Mouse (Mus musculus) splenic B cell, adult 2 months (primary cell): ENCODE measurements at regions not wholly inside any gene's neighbourhood (a gene's known extent, or its start where the extent isn't known, plus 50 kb on each side); places are given as distances from the start of the nearest gene placed in this dataset.
"Not testable (repeated sequence)": the region's sequence is repeated elsewhere in the genome, so short reads cannot be mapped to it uniquely, and the experiment has no call there.

Source experiments
- DNase-seq: peaks from one replicate; pipeline ENCODE4 v3.0.0-alpha.2; 2011; ENCODE audit warnings: low read depth, low spot score
- H3K27me3 ChIP-seq: 2 replicates; pipeline ENCODE4 v1.6.1; 2012; ENCODE audit warnings: mild to moderate bottlenecking, low read length, moderate library complexity, mixed read lengths; ENCODE audit not compliant: control insufficient read depth, poor library complexity, insufficient read depth, severe bottlenecking
- H3K36me3 ChIP-seq: 2 replicates; pipeline ENCODE4 v1.6.1; 2012; ENCODE audit warnings: mild to moderate bottlenecking, low read length, moderate library complexity, mixed read lengths; ENCODE audit not compliant: control insufficient read depth, poor library complexity, insufficient read depth, severe bottlenecking

- no peak for DNase-seq
- Histone ChIP-seq H3K36me3 (no peaks in the 10 kb centered on the region), H3K27me3 (no peaks in the 10 kb centered on the region)
These were observed 436.9 kb upstream of the Ghitm start for GRCm38 (mm10) chr14:37571971-37572370.

- H3K36me3 ChIP-seq, result no peaks in the 10 kb centered on the region
- DNase-seq, result no peak
- H3K27me3 ChIP-seq, result no peaks in the 10 kb centered on the region
These were observed 423.2 kb upstream of the Ghitm start for GRCm38 (mm10) chr14:37558258-37558657.

GRCm38 (mm10) chr14:37523616-37524015 lies 388.5 kb upstream of the Ghitm start:
- H3K27me3 ChIP-seq, result no peaks in the 10 kb centered on the region
- no peaks in the 10 kb centered on the region for H3K36me3 ChIP-seq
- no peak for DNase-seq

- DNase-seq, H3K36me3 ChIP-seq, H3K27me3 ChIP-seq: not testable (repeated sequence)
These were observed 385.6 kb upstream of the Ghitm start for GRCm38 (mm10) chr14:37520631-37521030.

GRCm38 (mm10) chr14:37505314-37505713 lies 370.2 kb upstream of the Ghitm start:
- DNase-seq, result no peak
- no peaks in the 10 kb centered on the region for H3K27me3 ChIP-seq
- H3K36me3 ChIP-seq, result no peaks in the 10 kb centered on the region

GRCm38 (mm10) chr14:37490711-37491110 lies 355.6 kb upstream of the Ghitm start:
- no peak for DNase-seq
- no peaks in the 10 kb centered on the region for H3K36me3 ChIP-seq
- H3K27me3 ChIP-seq, result no peaks in the 10 kb centered on the region

GRCm38 (mm10) chr14:37485292-37485691 lies 350.2 kb upstream of the Ghitm start:
- H3K27me3 ChIP-seq, result no peaks in the 10 kb centered on the region
- no peak for DNase-seq

GRCm38 (mm10) chr14:37477599-37477998 lies 342.5 kb upstream of the Ghitm start:
- DNase-seq, result no peak
- Histone ChIP-seq H3K27me3 (no peaks in the 10 kb centered on the region), H3K36me3 (no peaks in the 10 kb centered on the region)

More at GRCm38 (mm10) chr14:37485292-37485691, 350.2 kb upstream of the Ghitm start:
- no peaks in the 10 kb centered on the region for H3K36me3 ChIP-seq

GRCm38 (mm10) chr14:37468711-37469110 lies 333.6 kb upstream of the Ghitm start:
- Histone ChIP-seq H3K36me3 (no peaks in the 10 kb centered on the region), H3K27me3 (no peaks in the 10 kb centered on the region)
- no peak for DNase-seq

- Histone ChIP-seq H3K27me3 (no peaks in the 10 kb centered on the region), H3K36me3 (no peaks in the 10 kb centered on the region)
- DNase-seq, result no peak
These were observed 305.8 kb upstream of the Ghitm start for GRCm38 (mm10) chr14:37440874-37441273.

- H3K36me3 ChIP-seq, result no peaks in the 10 kb centered on the region
- no peak for DNase-seq
These were observed 295.6 kb upstream of the Ghitm start for GRCm38 (mm10) chr14:37430656-37431055.

GRCm38 (mm10) chr14:37425506-37425905 lies 290.4 kb upstream of the Ghitm start:
- Histone ChIP-seq H3K36me3 (no peaks in the 10 kb centered on the region), H3K27me3 (no peaks in the 10 kb centered on the region)
- DNase-seq, result no peak

More at GRCm38 (mm10) chr14:37430656-37431055, 295.6 kb upstream of the Ghitm start:
- H3K27me3 ChIP-seq, result no peaks in the 10 kb centered on the region

- Histone ChIP-seq H3K27me3 (no peaks in the 10 kb centered on the region), H3K36me3 (no peaks in the 10 kb centered on the region)
- no peak for DNase-seq
These were observed 286.5 kb upstream of the Ghitm start for GRCm38 (mm10) chr14:37421566-37421965.

GRCm38 (mm10) chr14:37412583-37412982 lies 277.5 kb upstream of the Ghitm start:
- not testable (repeated sequence) for H3K27me3 ChIP-seq, DNase-seq, H3K36me3 ChIP-seq

- no peaks in the 10 kb centered on the region for H3K27me3 ChIP-seq
- H3K36me3 ChIP-seq, result no peaks in the 10 kb centered on the region
- no peak for DNase-seq
These were observed 236.9 kb upstream of the Ghitm start for GRCm38 (mm10) chr14:37371972-37372371.

- H3K36me3 ChIP-seq, result no peaks in the 10 kb centered on the region
- H3K27me3 ChIP-seq, result no peaks in the 10 kb centered on the region
- no peak for DNase-seq
These were observed 226.8 kb upstream of the Ghitm start for GRCm38 (mm10) chr14:37361896-37362295.
